Mouse (Mus musculus) erythroblast, embryonic 14.5 days (primary cell): ENCODE data around the gene Pkib.

Source experiments
- GATA1 ChIP-seq: IDR thresholded peaks from 2 replicates; pipeline ENCODE4 v1.6.1; 2012; ENCODE audit warnings: low read length, inconsistent platforms, mixed read lengths
- TAL1 ChIP-seq: IDR thresholded peaks from 3 replicates; pipeline ENCODE4 v1.6.1; 2012; ENCODE audit warnings: low read length, inconsistent platforms, mixed read lengths

GRCm38 (mm10) chr10:57721035-57721434 is 89.3 kb downstream of the Pkib start:
- no peak for TF ChIP-seq TAL1
- no peak for TF ChIP-seq GATA1
